Mouse (Mus musculus) T-cell, adult 66 days (primary cell): ENCODE data around the gene Olfr1325. TPM values are rescaled to one million over a fixed set of nuclear protein-coding genes. Genes with fewer than 3 reads are reported as not detected.

ENCODE experiments used
- total RNA-seq, 2 experiments: library from RNA; stranded (reverse); gene quantifications; 3 replicates in 1 of 2; 4 replicates in 1 of 2; pipeline ENCODE4 v1.2.4; 2023

Olfr1325 gene
- not detected for total RNA-seq

GRCm38 (mm10) chrX:74592379-74592778 is at the start of gene Olfr1325:
Gene Olfr1325 (plus strand): TSS chrX:74592679.

GRCm38 (mm10) chrX:74574788-74575187 is 17.7 kb upstream of the Olfr1325 start, which contains the start of gene Olfr1326-ps1:
Gene Olfr1326-ps1 (minus strand): TSS chrX:74574888.

GRCm38 (mm10) chrX:74645466-74646323 is 53.2 kb downstream of the Olfr1325 start, which contains the start of gene Gm5640:
Gene Gm5640 (minus strand): TSS chrX:74645635.

Other genes with a start within 250 kb of the Olfr1325 start
- gene Lage3, start 239.1 kb upstream of the Olfr1325 start, total RNA-seq = 10 to 100 TPM; 24.0 to 30.7 TPM
- gene Ubl4a, start 219.5 kb upstream of the Olfr1325 start, total RNA-seq = 10 to 100 TPM; 29.1 to 33.7 TPM
- gene Slc10a3, start 219.3 kb upstream of the Olfr1325 start, total RNA-seq = 10 to 100 TPM; 16.9 to 19.6 TPM
- gene Fam3a, start 199.4 kb upstream of the Olfr1325 start, total RNA-seq = 10 to 100 TPM; 19.0 to 24.6 TPM
- gene Ikbkg, start 199.4 kb upstream of the Olfr1325 start, total RNA-seq = 10 to 100 TPM; 46.0 to 58.1 TPM
- gene G6pdx, start 163.5 kb upstream of the Olfr1325 start, total RNA-seq = 10 to 100 TPM; 28.3 to 30.1 TPM
- not detected for gene Gm6880, start 111.3 kb upstream of the Olfr1325 start, total RNA-seq
- gene Olfr1326-ps1, start 17.8 kb upstream of the Olfr1325 start, total RNA-seq = not detected
- not detected for gene Gm5640, start 53.0 kb downstream of the Olfr1325 start, total RNA-seq
- gene Gm6890, start 148.2 kb downstream of the Olfr1325 start, total RNA-seq = not detected
- not detected for gene Gm5936, start 244.5 kb downstream of the Olfr1325 start, total RNA-seq